Mouse (Mus musculus) CH12.LX (cell line): ENCODE measurements around the gene Fam72a. TPM values are rescaled to one million over a fixed set of nuclear protein-coding genes. Genes with fewer than 3 reads are reported as not detected.

Source experiments
- polyA plus RNA-seq: library from polyadenylated mRNA; unstranded; fragments of >175 nt; gene quantifications from 2 replicates; pipeline ENCODE4 v1.2.1, GENCODE M21; 2012; ENCODE audit warnings: low read depth; ENCODE audit not compliant: insufficient read length
- total RNA-seq, 2 experiments: library from RNA; depleted of rRNA; stranded (reverse); fragments of 300-350 nt in 1 of 2; fragments of >200 nt in 1 of 2; gene quantifications; 2 replicates each; pipeline ENCODE4 v1.2.3; 2012 to 2014

Fam72a gene
- total and polyA plus RNA-seq, 3 experiments, result 10.5 to 22.4 (median 19.1) TPM

Other genes with a start within 250 kb of the Fam72a start
- gene Ikbke, start 248.3 kb upstream of the Fam72a start, total RNA-seq (2012; rRNA removed), result 31.6 and 43.8 TPM in 2 replicates
- 11.6 and 14.0 TPM in 2 replicates for gene Ikbke, start 248.3 kb upstream of the Fam72a start, total RNA-seq (2014; rRNA removed)
- 29.5 and 33.1 TPM in 2 replicates for gene Ikbke, start 248.3 kb upstream of the Fam72a start, polyA plus RNA-seq
- 19.9 and 28.1 TPM in 2 replicates for gene Srgap2, start 551 bp upstream of the Fam72a start, total RNA-seq (2012; rRNA removed)
- gene Srgap2, start 551 bp upstream of the Fam72a start, total RNA-seq (2014; rRNA removed), result 8.9 and 9.7 TPM in 2 replicates
- gene Srgap2, start 551 bp upstream of the Fam72a start, polyA plus RNA-seq, result 21.6 and 26.8 TPM in 2 replicates
- 0.04 and 0.08 TPM in 2 replicates for gene Avpr1b, start 71.3 kb downstream of the Fam72a start, total RNA-seq (2012; rRNA removed)
- not detected in 2 replicates for gene Avpr1b, start 71.3 kb downstream of the Fam72a start, total RNA-seq (2014; rRNA removed)
- gene Avpr1b, start 71.3 kb downstream of the Fam72a start, polyA plus RNA-seq, result not detected in 2 replicates
- gene Ctse, start 110.4 kb downstream of the Fam72a start, total RNA-seq (2012; rRNA removed), result 1.4 and 1.9 TPM in 2 replicates
- 1.6 and 1.7 TPM in 2 replicates for gene Ctse, start 110.4 kb downstream of the Fam72a start, total RNA-seq (2014; rRNA removed)
- 11.6 TPM in 2 replicates for gene Ctse, start 110.4 kb downstream of the Fam72a start, polyA plus RNA-seq
- gene Rab7b, start 160.8 kb downstream of the Fam72a start, total RNA-seq (2012; rRNA removed), result not detected in 2 replicates
- not detected in 2 replicates for gene Rab7b, start 160.8 kb downstream of the Fam72a start, total RNA-seq (2014; rRNA removed)
- gene Rab7b, start 160.8 kb downstream of the Fam72a start, polyA plus RNA-seq, result 0.19 and 0.44 TPM in 2 replicates
- not detected in 2 replicates for gene Slc26a9, start 216.1 kb downstream of the Fam72a start, total RNA-seq (2012; rRNA removed)
- not detected in 2 replicates for gene Slc26a9, start 216.1 kb downstream of the Fam72a start, total RNA-seq (2014; rRNA removed)
- gene Slc26a9, start 216.1 kb downstream of the Fam72a start, polyA plus RNA-seq, result 0.29 and 0.31 TPM in 2 replicates